In the genomic region with DNA sequence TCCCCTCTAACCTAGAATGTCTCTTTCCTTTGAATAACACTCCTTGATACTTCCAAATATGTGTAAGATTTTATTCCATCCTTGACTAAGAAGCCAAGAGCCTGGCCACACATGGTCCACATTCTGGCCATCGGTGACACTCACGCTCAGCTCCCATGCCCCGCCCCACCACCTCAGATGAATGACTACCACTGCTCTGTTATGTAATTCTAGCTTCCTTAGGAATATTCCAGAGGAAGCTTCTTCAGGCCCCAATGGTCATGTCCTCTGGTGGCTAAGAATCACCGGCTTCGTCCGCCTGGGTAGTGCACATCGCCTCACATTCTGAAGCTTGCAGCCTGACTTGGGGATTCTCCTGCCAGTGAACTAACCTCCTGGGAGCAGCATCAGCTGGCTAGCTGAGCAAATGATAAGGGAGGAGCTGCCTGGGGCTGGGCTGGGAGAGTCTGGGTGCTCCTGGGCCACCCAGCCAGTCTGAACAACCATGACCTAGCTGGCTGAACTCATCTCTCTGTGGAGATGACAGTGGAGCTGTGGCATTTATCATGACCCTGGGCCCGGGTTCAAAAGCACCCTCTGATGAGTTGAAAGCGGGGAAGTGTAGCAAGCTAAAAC, we compare ENCODE assay signal across 20 mouse cellular contexts.
DNase-seq lines count a peak whose midpoint lies in the region; ATAC-seq lines count a peak whose summit lies in the region.
"Had no signal": no experiment of that assay in that cellular context is flagged by ENCODE, and none has a peak within 500 bp of the region (broad histone marks: within the 10 kb centered on the region; RNA-seq: fewer than 3 reads in every experiment).

No protein-coding gene starts in this region.

- peak; percentile 18 for DNase-seq in adrenal gland, adult 8-10 months
- DNase-seq in adrenal gland, postnatal 4 days (ENCODE audit: low spot score in 2 of 2): no peak
- DNase-seq in kidney, adult 18-20 months: peak; percentile 38
- peak; percentile 16 for DNase-seq in gastrocnemius, postnatal 10 days
- DNase-seq in kidney, postnatal 36 days: peak; percentile 45 to 64
- DNase-seq in frontal cortex, postnatal 36 days (ENCODE audit: low spot score in 2 of 2): no peak
- no peak for DNase-seq in cerebellum, postnatal 36 days
- DNase-seq: cerebellum, adult 9-11 months; liver; liver, postnatal 0 days; lung, postnatal 36 days; right cerebral cortex, postnatal 14 days; thymus, postnatal 36 days had no signal

- no peak overlapping the region for H3K9ac ChIP-seq in kidney, embryonic 14.5 days (ENCODE audit: low read depth, low read length)
- H3K9ac ChIP-seq: embryonic facial prominence, embryonic 15.5 days; liver, postnatal 0 days; neural tube, embryonic 12.5 days had no signal

- H3K4me3 ChIP-seq in kidney, embryonic 14.5 days (ENCODE audit: low read length): no peak overlapping the region
- H3K4me3 ChIP-seq: embryonic facial prominence, embryonic 15.5 days; forebrain, embryonic 10.5 days; heart, adult 2 months; neural tube, embryonic 12.5 days had no signal

- H3K4me2 ChIP-seq in kidney, embryonic 14.5 days (replicated peaks; ENCODE audit: low read depth, low read length): no peak overlapping the region
- H3K4me2 ChIP-seq: embryonic facial prominence, embryonic 15.5 days; neural tube, embryonic 12.5 days had no signal

- ATAC-seq in kidney, embryonic 14.5 days (ENCODE audit: low FRiP score, low TSS enrichment): no peak
- ATAC-seq: hindbrain, postnatal 0 days; liver, postnatal 0 days had no signal

- no peaks in the 10 kb centered on the region for H3K4me1 ChIP-seq in kidney, embryonic 14.5 days (ENCODE audit: control insufficient read depth, insufficient read depth, low read length)

- H3K27me3 ChIP-seq in kidney, embryonic 14.5 days (ENCODE audit: control insufficient read depth, insufficient read depth, low read length): no peaks in the 10 kb centered on the region
- H3K27me3 ChIP-seq: embryonic facial prominence, embryonic 15.5 days; neural tube, embryonic 12.5 days had no signal

- H3K36me3 ChIP-seq in kidney, embryonic 14.5 days (ENCODE audit: control insufficient read depth, insufficient read depth, low read length): no peaks in the 10 kb centered on the region
- H3K36me3 ChIP-seq: embryonic facial prominence, embryonic 15.5 days; forebrain, embryonic 10.5 days; neural tube, embryonic 12.5 days had no signal

- H3K9me3 ChIP-seq in kidney, embryonic 14.5 days (ENCODE audit: control insufficient read depth, low read length): no peaks in the 10 kb centered on the region
- H3K9me3 ChIP-seq: embryonic facial prominence, embryonic 15.5 days; forebrain, embryonic 10.5 days; neural tube, embryonic 12.5 days had no signal

- H3K27ac ChIP-seq in kidney, embryonic 14.5 days (ENCODE audit: low read depth, low read length): no peak overlapping the region
- H3K27ac ChIP-seq: embryonic facial prominence, embryonic 15.5 days; forebrain, embryonic 10.5 days; heart, adult 2 months; hindbrain, postnatal 0 days; kidney, postnatal 0 days; neural tube, embryonic 12.5 days had no signal

- 90% methylated on average over 9 of the region's 9 CpGs for WGBS in kidney, embryonic 14.5 days

Comparison
In these comparisons a context has a peak if more than half of its experiments do, and no peak if none do; other contexts are left out.
1. DNase-seq: peak in adrenal gland, adult 8-10 months (single experiment), kidney, adult 18-20 months (single experiment), gastrocnemius, postnatal 10 days (single experiment) and kidney, postnatal 36 days (2 of 2); none in adrenal gland, postnatal 4 days (0 of 2), frontal cortex, postnatal 36 days (0 of 2) and cerebellum, postnatal 36 days (0 of 2).